Mouse (Mus musculus): ENCODE results near the gene Gm45837. TPM values are rescaled to one million over a fixed set of nuclear protein-coding genes. Genes with fewer than 3 reads are reported as not detected.

Gm45837 gene
- total RNA-seq, 2 experiments from 2014 or later, result not detected

GRCm38 (mm10) chr7:101435038-101435437, 24.4 kb downstream of the Gm45837 start:
- ATAC-seq (replicated peaks; ENCODE audit: poor library complexity), result no peak

- ATAC-seq (replicated peaks; ENCODE audit: poor library complexity), result peak; percentile 46; the same call in 1 of the 2 replicates
Observed at GRCm38 (mm10) chr7:101437876-101438275, 27.2 kb downstream of the Gm45837 start.

- no peak for ATAC-seq (replicated peaks; ENCODE audit: poor library complexity)
Observed at GRCm38 (mm10) chr7:101443093-101443492, 32.4 kb downstream of the Gm45837 start.

- no peak for ATAC-seq (replicated peaks; ENCODE audit: poor library complexity)
Observed at GRCm38 (mm10) chr7:101444211-101444610, 33.5 kb downstream of the Gm45837 start.

- no peak for ATAC-seq (replicated peaks; ENCODE audit: poor library complexity)
Observed at GRCm38 (mm10) chr7:101449855-101450254, 39.2 kb downstream of the Gm45837 start.

- peak; percentile 81 for ATAC-seq (replicated peaks; ENCODE audit: poor library complexity)
Observed at GRCm38 (mm10) chr7:101450422-101451401, 40.0 kb downstream of the Gm45837 start.

- ATAC-seq (replicated peaks; ENCODE audit: poor library complexity), result no peak
Observed at GRCm38 (mm10) chr7:101452669-101453068, 42.0 kb downstream of the Gm45837 start.

GRCm38 (mm10) chr7:101453296-101453695, 42.6 kb downstream of the Gm45837 start:
- no peak for ATAC-seq (replicated peaks; ENCODE audit: poor library complexity)

GRCm38 (mm10) chr7:101453725-101454124, 43.0 kb downstream of the Gm45837 start:
- no peak for ATAC-seq (replicated peaks; ENCODE audit: poor library complexity)

GRCm38 (mm10) chr7:101454479-101454878, 43.8 kb downstream of the Gm45837 start:
- peak; percentile 47 for ATAC-seq (replicated peaks; ENCODE audit: poor library complexity)

GRCm38 (mm10) chr7:101455141-101455540, 44.5 kb downstream of the Gm45837 start:
- no peak for ATAC-seq (replicated peaks; ENCODE audit: poor library complexity)

GRCm38 (mm10) chr7:101456318-101456717, 45.6 kb downstream of the Gm45837 start:
- no peak for ATAC-seq (replicated peaks; ENCODE audit: poor library complexity)

- 0 out of 2 replicates have a peak, but pooled peaks have one; percentile 10 for ATAC-seq (replicated peaks; ENCODE audit: poor library complexity)
Observed at GRCm38 (mm10) chr7:101456789-101457188, 46.1 kb downstream of the Gm45837 start.

GRCm38 (mm10) chr7:101457283-101457682, 46.6 kb downstream of the Gm45837 start:
- ATAC-seq (replicated peaks; ENCODE audit: poor library complexity), result no peak

GRCm38 (mm10) chr7:101457801-101458200, 47.1 kb downstream of the Gm45837 start:
- 0 out of 2 replicates have a peak, but pooled peaks have one; percentile 18 for ATAC-seq (replicated peaks; ENCODE audit: poor library complexity)

GRCm38 (mm10) chr7:101458278-101458781, 47.6 kb downstream of the Gm45837 start:
- no peak for ATAC-seq (replicated peaks; ENCODE audit: poor library complexity)

GRCm38 (mm10) chr7:101459305-101459813, 48.7 kb downstream of the Gm45837 start:
- ATAC-seq (replicated peaks; ENCODE audit: poor library complexity), result no peak

GRCm38 (mm10) chr7:101459923-101460607, 49.4 kb downstream of the Gm45837 start:
- no peak for ATAC-seq (replicated peaks; ENCODE audit: poor library complexity)

GRCm38 (mm10) chr7:101460608-101460957, 49.9 kb downstream of the Gm45837 start:
- no peak for ATAC-seq (replicated peaks; ENCODE audit: poor library complexity)

GRCm38 (mm10) chr7:101461571-101461970, 50.9 kb downstream of the Gm45837 start:
- ATAC-seq (replicated peaks; ENCODE audit: poor library complexity), result no peak

All from megakaryocyte progenitor cell, adult 5-6 weeks (primary cell).